ENCODE assay signal across 22 mouse cellular contexts in the genomic region with DNA sequence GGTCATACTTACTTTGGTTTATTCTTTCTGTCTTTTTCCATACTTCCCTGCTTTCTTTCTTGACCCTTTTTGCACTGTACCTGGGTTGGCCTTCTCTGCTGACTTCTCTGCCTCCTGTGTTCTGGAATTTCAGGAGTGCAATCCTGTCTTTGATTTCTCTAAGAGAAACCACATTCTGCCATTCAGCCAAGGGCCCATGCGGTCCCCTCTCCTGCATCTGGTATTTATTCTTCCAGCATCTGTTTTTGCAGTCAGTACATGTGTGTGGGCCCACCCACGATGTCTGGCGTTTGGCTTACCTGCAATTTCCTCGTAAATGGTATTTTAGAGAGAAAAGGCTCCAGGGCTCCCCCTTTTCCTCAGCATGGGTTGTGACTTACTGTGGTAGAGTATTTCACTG. TPM values are rescaled to one million over a fixed set of nuclear protein-coding genes. Genes with fewer than 3 reads are reported as not detected.
DNase-seq lines count a peak whose midpoint lies in the region; ATAC-seq and TF ChIP-seq lines count a peak whose summit lies in the region.
"Had no signal": no experiment of that assay in that cellular context is flagged by ENCODE, and none has a peak within 500 bp of the region (broad histone marks: within the 10 kb centered on the region; RNA-seq: fewer than 3 reads in every experiment).

No protein-coding gene starts in this region.

- H3K4me3 ChIP-seq in liver, embryonic 11.5 days (ENCODE audit: low read depth, low read length): no peak overlapping the region
- H3K4me3 ChIP-seq in liver, postnatal 0 days (ENCODE audit: low read depth, low read length): no peak overlapping the region
- no peak overlapping the region for H3K4me3 ChIP-seq in embryonic facial prominence, embryonic 11.5 days (ENCODE audit: low read depth, low read length)
- H3K4me3 ChIP-seq in limb, embryonic 11.5 days (ENCODE audit: low read depth, low read length): no peak overlapping the region
- no peak overlapping the region for H3K4me3 ChIP-seq in stomach, postnatal 0 days (ENCODE audit: low read depth, low read length)
- no peak overlapping the region for H3K4me3 ChIP-seq in kidney, embryonic 16.5 days (ENCODE audit: low read length)
- H3K4me3 ChIP-seq: heart, embryonic 15.5 days; liver, embryonic 12.5 days had no signal

- no peaks in the 10 kb centered on the region for H3K9me3 ChIP-seq in liver, embryonic 11.5 days (ENCODE audit: control insufficient read depth, low read length)
- H3K9me3 ChIP-seq in liver, postnatal 0 days (ENCODE audit: low read length): no peaks in the 10 kb centered on the region
- no peaks in the 10 kb centered on the region for H3K9me3 ChIP-seq in embryonic facial prominence, embryonic 11.5 days (replicated peaks; ENCODE audit: control insufficient read depth, low read length)
- no peaks in the 10 kb centered on the region for H3K9me3 ChIP-seq in limb, embryonic 11.5 days (ENCODE audit: control insufficient read depth, low read length)
- no peaks in the 10 kb centered on the region for H3K9me3 ChIP-seq in stomach, postnatal 0 days (ENCODE audit: control insufficient read depth, low read length)
- H3K9me3 ChIP-seq in kidney, embryonic 16.5 days (ENCODE audit: low read length): no peaks in the 10 kb centered on the region
- H3K9me3 ChIP-seq: heart, embryonic 15.5 days; liver, embryonic 12.5 days had no signal

- ATAC-seq in liver, embryonic 11.5 days (replicated peaks; ENCODE audit: low FRiP score): no peak
- no peak for ATAC-seq in liver, postnatal 0 days
- peak; percentile 72 for ATAC-seq in embryonic facial prominence, embryonic 11.5 days (replicated peaks; ENCODE audit: insufficient number of reproducible peaks, low FRiP score, low TSS enrichment, low read depth)
- peak; percentile 81 for ATAC-seq in limb, embryonic 11.5 days (ENCODE audit: insufficient number of reproducible peaks, low FRiP score, low TSS enrichment, low read depth)
- ATAC-seq in stomach, postnatal 0 days (ENCODE audit: low FRiP score, low TSS enrichment): no peak
- ATAC-seq in kidney, embryonic 16.5 days (ENCODE audit: low FRiP score, low TSS enrichment): no peak
- ATAC-seq: liver, embryonic 12.5 days had no signal

- intact Hi-C loops in heart, postnatal 10 days (cut with DNase I): loop anchor here (5.0 kb wide), 1 partner anchor 206 kb away; no protein-coding TSS in a partner anchor

- no peak overlapping the region for H3K9ac ChIP-seq in liver, embryonic 11.5 days (ENCODE audit: low read depth, low read length)
- H3K9ac ChIP-seq in liver, postnatal 0 days (replicated peaks): no peak overlapping the region
- no peak overlapping the region for H3K9ac ChIP-seq in embryonic facial prominence, embryonic 11.5 days (replicated peaks; ENCODE audit: low read length)
- H3K9ac ChIP-seq in limb, embryonic 11.5 days (ENCODE audit: low read length): no peak overlapping the region
- H3K9ac ChIP-seq in stomach, postnatal 0 days (ENCODE audit: low read length): no peak overlapping the region
- no peak overlapping the region for H3K9ac ChIP-seq in kidney, embryonic 16.5 days (replicated peaks; ENCODE audit: low read length)
- H3K9ac ChIP-seq: heart, embryonic 15.5 days; liver, embryonic 12.5 days had no signal

- 0 out of 2 replicates have a peak, but pooled peaks cover 3% of the 10 kb centered on the region for H3K27me3 ChIP-seq in liver, embryonic 11.5 days (replicated peaks; ENCODE audit: control insufficient read depth, insufficient read depth, low read length)
- peaks cover 7% of the 10 kb centered on the region; the same call in 1 of the 2 replicates for H3K27me3 ChIP-seq in liver, postnatal 0 days (ENCODE audit: insufficient read depth, low read length)
- H3K27me3 ChIP-seq in embryonic facial prominence, embryonic 11.5 days (ENCODE audit: control insufficient read depth, insufficient read depth, low read length): no peaks in the 10 kb centered on the region
- no peaks in the 10 kb centered on the region for H3K27me3 ChIP-seq in limb, embryonic 11.5 days (ENCODE audit: control insufficient read depth, insufficient read depth, low read length)
- H3K27me3 ChIP-seq in stomach, postnatal 0 days (ENCODE audit: control insufficient read depth, insufficient read depth, low read length): no peaks in the 10 kb centered on the region
- H3K27me3 ChIP-seq in kidney, embryonic 16.5 days (ENCODE audit: insufficient read depth, low read length): no peaks in the 10 kb centered on the region
- H3K27me3 ChIP-seq: heart, embryonic 15.5 days had no signal

- no peaks in the 10 kb centered on the region for H3K36me3 ChIP-seq in liver, embryonic 11.5 days (ENCODE audit: control insufficient read depth, insufficient read depth, low read length)
- H3K36me3 ChIP-seq in liver, postnatal 0 days (replicated peaks; ENCODE audit: insufficient read depth, low read length): no peaks in the 10 kb centered on the region
- no peaks in the 10 kb centered on the region for H3K36me3 ChIP-seq in embryonic facial prominence, embryonic 11.5 days (replicated peaks; ENCODE audit: control insufficient read depth, insufficient read depth, low read depth, low read length)
- no peaks in the 10 kb centered on the region for H3K36me3 ChIP-seq in limb, embryonic 11.5 days (ENCODE audit: control insufficient read depth, insufficient read depth, low read length)
- H3K36me3 ChIP-seq in stomach, postnatal 0 days (ENCODE audit: control insufficient read depth, insufficient read depth, low read length): no peaks in the 10 kb centered on the region
- H3K36me3 ChIP-seq in kidney, embryonic 16.5 days (ENCODE audit: insufficient read depth, low read length): no peaks in the 10 kb centered on the region
- H3K36me3 ChIP-seq: G1E; heart, embryonic 15.5 days; liver, embryonic 12.5 days had no signal

- no peak overlapping the region for H3K27ac ChIP-seq in liver, embryonic 11.5 days (ENCODE audit: low read depth, low read length)
- no peak overlapping the region for H3K27ac ChIP-seq in liver, postnatal 0 days (ENCODE audit: low read depth)
- H3K27ac ChIP-seq in embryonic facial prominence, embryonic 11.5 days (replicated peaks; ENCODE audit: low read depth, low read length): no peak overlapping the region
- H3K27ac ChIP-seq in limb, embryonic 11.5 days (replicated peaks; ENCODE audit: low read depth, low read length): 0 out of 2 replicates have a peak overlapping the region, but pooled peaks have one; percentile 3
- H3K27ac ChIP-seq in stomach, postnatal 0 days (replicated peaks): no peak overlapping the region
- H3K27ac ChIP-seq in kidney, embryonic 16.5 days (ENCODE audit: low read length): no peak overlapping the region
- H3K27ac ChIP-seq: heart, embryonic 15.5 days; liver, embryonic 12.5 days had no signal

- no peak for TF ChIP-seq CTCF in liver, postnatal 0 days (IDR thresholded peaks at IDR 0.05; ENCODE audit: low read depth)
- no peak for TF ChIP-seq CTCF in stomach, postnatal 0 days (IDR thresholded peaks at IDR 0.05; ENCODE audit: low read depth)

- H3K4me2 ChIP-seq in liver, embryonic 11.5 days: no peak overlapping the region
- H3K4me2 ChIP-seq in liver, postnatal 0 days (ENCODE audit: low read depth, low read length): no peak overlapping the region
- H3K4me2 ChIP-seq in embryonic facial prominence, embryonic 11.5 days (ENCODE audit: low read depth, low read length): no peak overlapping the region
- no peak overlapping the region for H3K4me2 ChIP-seq in limb, embryonic 11.5 days (ENCODE audit: low read depth, severe bottlenecking)
- H3K4me2 ChIP-seq in stomach, postnatal 0 days (replicated peaks; ENCODE audit: low read depth): no peak overlapping the region
- H3K4me2 ChIP-seq in kidney, embryonic 16.5 days (replicated peaks; ENCODE audit: low read depth, low read length): no peak overlapping the region
- H3K4me2 ChIP-seq: liver, embryonic 12.5 days had no signal

- 72% methylated on average over 4 of the region's 4 CpGs for WGBS in liver, embryonic 11.5 days
- 75% methylated on average over 4 of the region's 4 CpGs for WGBS in liver, postnatal 0 days (ENCODE audit: insufficient replicate concordance)
- 21% methylated on average over 4 of the region's 4 CpGs for WGBS in embryonic facial prominence, embryonic 11.5 days
- WGBS in limb, embryonic 11.5 days: 5% methylated on average over 4 of the region's 4 CpGs
- 73% methylated on average over 4 of the region's 4 CpGs for WGBS in stomach, postnatal 0 days
- WGBS in kidney, embryonic 16.5 days: 43% methylated on average over 4 of the region's 4 CpGs

- TF ChIP-seq EP300 in liver, postnatal 0 days (IDR thresholded peaks at IDR 0.05; ENCODE audit: low read depth): no peak
- TF ChIP-seq EP300 in stomach, postnatal 0 days (optimal IDR thresholded peaks at IDR 0.05): no peak

- H3K4me1 ChIP-seq in liver, embryonic 11.5 days (replicated peaks; ENCODE audit: control insufficient read depth, insufficient read depth, low read length): no peaks in the 10 kb centered on the region
- no peaks in the 10 kb centered on the region for H3K4me1 ChIP-seq in liver, postnatal 0 days (ENCODE audit: insufficient read depth)
- 0 out of 2 replicates have a peak, but pooled peaks cover 3% of the 10 kb centered on the region for H3K4me1 ChIP-seq in embryonic facial prominence, embryonic 11.5 days (ENCODE audit: control insufficient read depth, insufficient read depth, low read length)
- peaks cover 8% of the 10 kb centered on the region for H3K4me1 ChIP-seq in limb, embryonic 11.5 days (ENCODE audit: control insufficient read depth, insufficient read depth, low read length)
- H3K4me1 ChIP-seq in stomach, postnatal 0 days (replicated peaks; ENCODE audit: control insufficient read depth, insufficient read depth): no peaks in the 10 kb centered on the region
- H3K4me1 ChIP-seq in kidney, embryonic 16.5 days (ENCODE audit: insufficient read depth, low read length): peaks cover 13% of the 10 kb centered on the region
- H3K4me1 ChIP-seq: liver, embryonic 12.5 days had no signal

- peak; percentile 21 for DNase-seq in liver, embryonic 11.5 days (ENCODE audit: low spot score)
- no peak for DNase-seq in liver, postnatal 0 days
- peak; percentile 86 for DNase-seq in embryonic facial prominence, embryonic 11.5 days (ENCODE audit: low spot score)
- DNase-seq in limb, embryonic 11.5 days (ENCODE audit: low spot score): peak; percentile 86
- peak; percentile 6 for DNase-seq in stomach, postnatal 0 days (ENCODE audit: low spot score)
- DNase-seq in heart, postnatal 10 days: no peak
- DNase-seq: cerebellum, adult 11-12 months; heart, adult 18-20 months; kidney, adult 2 months; kidney, postnatal 4 days; right cerebral cortex, postnatal 14 days; thymus, postnatal 4 days had no signal

RNA-seq across cellular contexts. Expression of gene Dusp23, which starts 14.6 kb away (rescaled TPM):
- 6.2 and 8.2 TPM in 2 replicates for polyA plus RNA-seq in liver, embryonic 11.5 days (2014; fragmentation: Nextera tagmentation; extraction: Ambion mirVana)
- polyA plus RNA-seq in liver, postnatal 0 days (2015; fragmentation: Nextera tagmentation; extraction: Ambion mirVana): 12.1 and 13.0 TPM in 2 replicates
- polyA plus RNA-seq in embryonic facial prominence, embryonic 11.5 days (2014; fragmentation: Nextera tagmentation; extraction: Ambion mirVana): 9.7 and 10.1 TPM in 2 replicates
- 13.1 and 13.8 TPM in 2 replicates for polyA plus RNA-seq in limb, embryonic 11.5 days (2014; fragmentation: Nextera tagmentation; extraction: Ambion mirVana)
- 15.5 and 17.1 TPM in 2 replicates for polyA plus RNA-seq in stomach, postnatal 0 days (2015; fragmentation: Nextera tagmentation; extraction: Ambion mirVana)
- polyA plus RNA-seq in kidney, embryonic 16.5 days (2015; fragmentation: Nextera tagmentation; extraction: Ambion mirVana): 18.5 and 21.7 TPM in 2 replicates
- 1 to 10 TPM; 6.3 to 6.8 TPM for total RNA-seq in heart, postnatal 10 days (2021)
- total RNA-seq: G1E had no signal
- polyA plus RNA-seq: G1E had no signal

RNA-seq across cellular contexts. Expression of gene Fcrl6, which starts 15.8 kb away (rescaled TPM):
- 0.11 TPM in 1 of 2 replicates, not detected in the other for polyA plus RNA-seq in liver, embryonic 11.5 days (2014; fragmentation: Nextera tagmentation; extraction: Ambion mirVana)
- 0.12 and 0.31 TPM in 2 replicates for polyA plus RNA-seq in liver, postnatal 0 days (2015; fragmentation: Nextera tagmentation; extraction: Ambion mirVana)
- polyA plus RNA-seq in embryonic facial prominence, embryonic 11.5 days (2014; fragmentation: Nextera tagmentation; extraction: Ambion mirVana): 0.11 and 0.24 TPM in 2 replicates
- polyA plus RNA-seq in limb, embryonic 11.5 days (2014; fragmentation: Nextera tagmentation; extraction: Ambion mirVana): 1.1 and 1.7 TPM in 2 replicates
- polyA plus RNA-seq in stomach, postnatal 0 days (2015; fragmentation: Nextera tagmentation; extraction: Ambion mirVana): not detected in 2 replicates
- polyA plus RNA-seq in kidney, embryonic 16.5 days (2015; fragmentation: Nextera tagmentation; extraction: Ambion mirVana): not detected in 2 replicates
- total RNA-seq in heart, postnatal 10 days (2021): not detected
- total RNA-seq: adrenal gland, adult 18-20 months; G1E; heart, adult 18-20 months; left cerebral cortex, adult 18-20 months; megakaryocyte, adult 5-6 weeks had no signal
- polyA plus RNA-seq: cortical plate, adult 2 months; G1E; heart, embryonic 15.5 days; kidney, adult 2 months; liver, embryonic 12.5 days; lung, embryonic 16.5 days had no signal

RNA-seq across cellular contexts. Expression of gene Slamf8, which starts 27.8 kb away (rescaled TPM):
- polyA plus RNA-seq in liver, embryonic 11.5 days (2014; fragmentation: Nextera tagmentation; extraction: Ambion mirVana): not detected in 2 replicates
- 0.31 TPM in 2 replicates for polyA plus RNA-seq in liver, postnatal 0 days (2015; fragmentation: Nextera tagmentation; extraction: Ambion mirVana)
- not detected in 2 replicates for polyA plus RNA-seq in embryonic facial prominence, embryonic 11.5 days (2014; fragmentation: Nextera tagmentation; extraction: Ambion mirVana)
- polyA plus RNA-seq in limb, embryonic 11.5 days (2014; fragmentation: Nextera tagmentation; extraction: Ambion mirVana): 0.08 and 0.18 TPM in 2 replicates
- polyA plus RNA-seq in stomach, postnatal 0 days (2015; fragmentation: Nextera tagmentation; extraction: Ambion mirVana): 0.12 TPM in 1 of 2 replicates, not detected in the other
- 0.12 TPM in 1 of 2 replicates, not detected in the other for polyA plus RNA-seq in kidney, embryonic 16.5 days (2015; fragmentation: Nextera tagmentation; extraction: Ambion mirVana)
- total RNA-seq in heart, postnatal 10 days (2021): not detected
- total RNA-seq: left cerebral cortex, adult 18-20 months had no signal
- polyA plus RNA-seq: G1E; heart, embryonic 15.5 days; hindbrain, embryonic 16.5 days; liver, embryonic 12.5 days; lung, embryonic 16.5 days had no signal

Comparison
In these comparisons a context has a peak if more than half of its experiments do, and no peak if none do; other contexts are left out.
1. DNase-seq: peak in liver, embryonic 11.5 days (single experiment), embryonic facial prominence, embryonic 11.5 days (single experiment), limb, embryonic 11.5 days (single experiment) and stomach, postnatal 0 days (single experiment); none in liver, postnatal 0 days (single experiment) and heart, postnatal 10 days (0 of 2).
2. ATAC-seq: peak in embryonic facial prominence, embryonic 11.5 days (single experiment) and limb, embryonic 11.5 days (single experiment); none in liver, embryonic 11.5 days (single experiment), liver, postnatal 0 days (single experiment), stomach, postnatal 0 days (single experiment) and kidney, embryonic 16.5 days (single experiment).